ENCODE assay signal across 35 mouse cellular contexts in the genomic region with DNA sequence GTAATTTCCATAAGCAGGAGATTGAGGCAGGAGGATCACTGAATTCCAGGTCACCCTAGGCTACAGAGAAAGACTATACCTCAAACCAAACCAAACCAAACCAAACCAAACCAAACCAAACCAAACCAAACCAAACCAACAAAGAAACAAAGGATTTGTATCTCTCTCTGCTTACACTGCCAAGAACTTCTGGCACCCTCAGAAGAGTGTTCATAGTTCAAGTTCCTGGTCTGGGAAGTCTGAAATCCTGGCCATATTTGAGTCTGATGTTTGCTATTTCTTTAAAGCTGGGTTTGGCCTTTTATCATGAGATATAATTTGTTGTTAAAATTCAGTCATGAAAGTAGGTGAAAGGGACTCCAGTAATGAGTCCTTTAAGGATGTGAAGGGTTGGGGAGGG.
"Had no signal": no experiment of that assay in that cellular context is flagged by ENCODE, and none has a peak within 500 bp of the region (broad histone marks: within the 10 kb centered on the region; RNA-seq: fewer than 3 reads in every experiment).

No protein-coding gene starts in this region.

- H3K27me3 ChIP-seq: heart, embryonic 12.5 days; heart, embryonic 15.5 days; hindbrain, embryonic 12.5 days; hindbrain, embryonic 13.5 days; hindbrain, embryonic 15.5 days; intestine, embryonic 15.5 days; kidney, embryonic 15.5 days had no signal

- ATAC-seq: hindbrain, embryonic 16.5 days; hindbrain, postnatal 0 days; inflammation-experienced regulatory T-cells, adult 6 months; intestine, embryonic 15.5 days; intestine, embryonic 16.5 days; intestine, postnatal 0 days had no signal

- H3K27ac ChIP-seq: heart, embryonic 10.5 days; heart, embryonic 13.5 days; heart, embryonic 15.5 days; hindbrain, embryonic 10.5 days; hindbrain, embryonic 12.5 days; hindbrain, embryonic 13.5 days; hindbrain, embryonic 14.5 days; hindbrain, embryonic 15.5 days; hindbrain, postnatal 0 days; intestine, embryonic 15.5 days; kidney, embryonic 15.5 days; kidney, postnatal 0 days; layer of hippocampus, adult 2 months; left cerebral cortex, adult 2 months had no signal

- H3K4me3 ChIP-seq: heart, embryonic 10.5 days; heart, embryonic 12.5 days; heart, embryonic 13.5 days; heart, embryonic 15.5 days; hindbrain, embryonic 10.5 days; hindbrain, embryonic 12.5 days; hindbrain, embryonic 13.5 days; hindbrain, embryonic 15.5 days; intestine, embryonic 15.5 days; kidney, embryonic 15.5 days; layer of hippocampus, adult 2 months; left cerebral cortex, adult 2 months had no signal

- H3K36me3 ChIP-seq: heart, embryonic 10.5 days; heart, embryonic 12.5 days; heart, embryonic 13.5 days; heart, embryonic 15.5 days; hindbrain, embryonic 10.5 days; hindbrain, embryonic 12.5 days; hindbrain, embryonic 13.5 days; hindbrain, embryonic 15.5 days; intestine, embryonic 15.5 days; kidney, embryonic 15.5 days had no signal

- H3K4me1 ChIP-seq: heart, embryonic 10.5 days; heart, embryonic 12.5 days; heart, embryonic 13.5 days; heart, embryonic 15.5 days; hindbrain, embryonic 10.5 days; hindbrain, embryonic 12.5 days; hindbrain, embryonic 13.5 days; hindbrain, embryonic 15.5 days; intestine, embryonic 15.5 days; kidney, embryonic 15.5 days had no signal

- DNase-seq: heart, postnatal 10 days; heart, postnatal 14 days; heart, postnatal 36 days; heart, postnatal 4 days; kidney, adult 11 months; kidney, adult 18-20 months; kidney, adult 2 months; kidney, adult 8-10 months; kidney, adult 9 months; kidney, postnatal 10 days; kidney, postnatal 14 days; kidney, postnatal 25 days; kidney, postnatal 36 days; layer of hippocampus, adult 9-11 months; layer of hippocampus, postnatal 36 days had no signal

- H3K9ac ChIP-seq: heart, embryonic 12.5 days; heart, embryonic 13.5 days; heart, embryonic 15.5 days; hindbrain, embryonic 12.5 days; hindbrain, embryonic 13.5 days; hindbrain, embryonic 14.5 days; hindbrain, embryonic 15.5 days; intestine, embryonic 15.5 days; kidney, embryonic 15.5 days had no signal

- H3K4me2 ChIP-seq: heart, embryonic 11.5 days; heart, embryonic 12.5 days; heart, embryonic 13.5 days; heart, embryonic 15.5 days; hindbrain, embryonic 12.5 days; hindbrain, embryonic 13.5 days; hindbrain, embryonic 14.5 days; hindbrain, embryonic 15.5 days; intestine, embryonic 15.5 days; kidney, embryonic 15.5 days had no signal

- H3K9me3 ChIP-seq: heart, embryonic 10.5 days; heart, embryonic 12.5 days; heart, embryonic 13.5 days; heart, embryonic 15.5 days; hindbrain, embryonic 10.5 days; hindbrain, embryonic 12.5 days; hindbrain, embryonic 13.5 days; hindbrain, embryonic 15.5 days; intestine, embryonic 15.5 days; kidney, embryonic 15.5 days had no signal
